Mouse (Mus musculus): ENCODE results near the gene A630076J17Rik.

A630076J17Rik gene

DNA sequence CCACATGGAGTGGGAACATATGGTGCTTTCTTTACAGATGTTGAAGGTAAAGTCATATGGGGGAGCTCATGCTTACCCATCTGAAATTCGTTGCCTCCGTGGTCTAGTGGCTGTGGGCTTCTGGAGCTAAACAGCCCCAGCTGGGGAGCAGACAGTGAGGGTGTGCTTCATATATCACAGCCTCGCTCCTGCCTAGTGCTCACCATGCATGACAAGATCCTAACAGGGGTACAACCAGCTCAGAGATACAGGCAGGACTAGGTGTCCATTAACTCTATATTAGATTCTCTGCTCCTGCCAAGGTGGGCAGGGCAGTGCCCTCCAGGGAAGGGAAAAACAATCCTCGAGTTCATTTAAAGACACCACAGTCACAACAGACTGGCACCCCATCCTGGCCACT lies 788 bp downstream of the A630076J17Rik start:
- no peak for DNase-seq

GRCm38 (mm10) chr3:107233351-107233813 lies 3.0 kb downstream of the A630076J17Rik start:
- peak; percentile 88 to 92 for DNase-seq

GRCm38 (mm10) chr3:107233945-107234344 lies 3.5 kb downstream of the A630076J17Rik start:
- DNase-seq = peak in 1 of 2 experiments; percentile 8

GRCm38 (mm10) chr3:107238051-107238450 lies 7.6 kb downstream of the A630076J17Rik start:
- no peak for DNase-seq

GRCm38 (mm10) chr3:107238471-107238980 lies 8.1 kb downstream of the A630076J17Rik start:
- DNase-seq = no peak

GRCm38 (mm10) chr3:107239607-107240006 lies 9.2 kb downstream of the A630076J17Rik start, which contains the start of gene Prok1:
Gene Prok1, minus strand, starts transcription at chr3:107239707.
- no peak for DNase-seq

DNA sequence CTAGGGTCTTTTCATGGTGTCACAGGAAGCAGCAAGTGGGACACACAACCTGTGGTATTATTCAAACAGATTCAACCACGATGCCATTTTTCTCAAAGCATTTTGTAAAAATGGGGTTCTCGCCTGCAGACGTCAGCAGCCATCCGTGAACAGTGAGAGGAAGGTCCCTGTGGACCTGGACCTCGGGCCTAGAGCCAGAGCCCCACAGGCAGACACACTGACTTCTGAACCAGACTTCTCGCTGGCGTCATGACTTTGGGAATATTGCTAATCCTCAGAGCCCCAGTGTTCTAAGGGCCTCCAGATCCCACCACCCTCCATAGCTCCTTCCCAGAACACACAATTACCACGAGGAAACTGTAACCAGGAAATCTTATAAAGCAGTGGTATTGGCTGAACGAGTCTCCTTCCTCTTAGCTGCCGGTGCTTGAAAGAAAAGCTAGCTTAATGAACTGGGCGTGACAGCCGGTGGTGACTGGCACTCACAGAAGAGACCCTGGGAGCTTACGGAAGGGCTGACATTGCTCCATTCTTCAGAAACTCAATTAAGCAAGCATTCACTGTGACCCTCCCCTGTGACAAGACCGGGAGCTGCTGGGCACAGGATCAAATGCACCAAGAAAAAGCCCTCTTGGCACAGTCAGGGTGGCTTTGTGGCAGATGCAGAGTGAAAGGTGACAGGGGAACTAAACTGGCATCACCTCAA lies 11.1 kb downstream of the A630076J17Rik start:
- DNase-seq = no peak

- DNase-seq = no peak
Observed at GRCm38 (mm10) chr3:107246876-107247275, 16.5 kb downstream of the A630076J17Rik start.

GRCm38 (mm10) chr3:107249042-107249441 lies 18.6 kb downstream of the A630076J17Rik start:
- DNase-seq = no peak

DNA sequence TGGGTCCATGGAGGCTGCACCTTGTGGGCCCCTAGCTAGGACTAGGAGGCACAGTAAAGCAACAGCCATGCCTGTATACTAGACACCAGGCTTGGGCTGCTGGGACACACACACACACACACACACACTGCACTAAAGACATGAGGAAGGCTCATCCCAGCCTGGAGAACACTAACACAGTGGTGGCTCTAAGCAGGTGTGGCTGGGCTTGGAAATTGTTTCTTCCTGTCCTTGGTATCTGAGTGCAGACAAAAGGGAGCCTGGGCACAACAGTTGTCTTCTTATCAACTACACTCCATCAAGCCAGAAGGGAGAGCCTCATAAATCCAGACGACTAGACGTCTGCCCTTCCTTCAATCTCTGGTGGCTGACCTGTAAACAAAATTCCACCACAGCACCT lies 19.9 kb downstream of the A630076J17Rik start:
- DNase-seq = no peak

DNA sequence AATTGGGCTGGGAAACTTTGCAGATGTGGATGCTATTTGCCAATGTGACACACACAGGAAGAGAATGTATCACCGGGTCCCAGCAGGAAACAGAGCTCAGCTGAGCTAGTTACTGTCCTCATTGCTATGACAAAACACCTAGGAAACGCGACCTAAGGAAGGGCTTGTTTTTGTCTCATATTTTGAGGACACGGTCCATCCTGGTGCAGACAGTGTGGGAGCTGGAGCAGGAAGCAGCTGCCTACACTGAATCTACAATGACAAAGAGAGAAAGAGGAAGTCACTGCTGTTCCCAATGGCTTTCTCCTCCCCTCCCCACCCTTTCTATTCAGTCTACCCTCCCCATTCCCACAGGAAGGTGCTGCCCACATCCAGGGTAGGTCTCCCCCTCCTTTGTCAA lies 21.6 kb downstream of the A630076J17Rik start:
- no peak for DNase-seq

DNA sequence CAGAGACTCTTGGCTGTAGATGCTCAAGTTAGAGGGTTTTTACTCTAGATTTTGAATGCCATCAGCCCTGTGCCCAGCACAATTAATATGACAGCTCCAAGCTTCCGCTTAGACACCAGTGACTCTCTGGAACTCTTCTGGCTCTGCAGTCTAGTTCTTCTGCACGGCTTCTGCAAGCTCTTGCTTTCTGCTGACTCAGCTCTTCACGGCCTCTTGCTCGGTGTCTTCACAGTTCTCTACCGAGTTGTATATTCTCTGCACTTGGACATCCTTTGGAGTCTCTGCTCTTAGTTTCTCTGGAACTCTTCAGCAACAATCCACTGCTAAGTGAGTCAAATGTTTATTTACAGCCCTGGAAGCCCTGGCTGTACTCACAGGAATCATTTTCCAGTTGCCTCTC lies 23.5 kb downstream of the A630076J17Rik start:
- DNase-seq = no peak

- no peak for DNase-seq
Observed at GRCm38 (mm10) chr3:107255992-107256391, 25.6 kb downstream of the A630076J17Rik start.

GRCm38 (mm10) chr3:107256724-107257123 lies 26.3 kb downstream of the A630076J17Rik start:
- no peak for DNase-seq

- no peak for DNase-seq
Observed at GRCm38 (mm10) chr3:107257924-107258323, 27.5 kb downstream of the A630076J17Rik start.

DNA sequence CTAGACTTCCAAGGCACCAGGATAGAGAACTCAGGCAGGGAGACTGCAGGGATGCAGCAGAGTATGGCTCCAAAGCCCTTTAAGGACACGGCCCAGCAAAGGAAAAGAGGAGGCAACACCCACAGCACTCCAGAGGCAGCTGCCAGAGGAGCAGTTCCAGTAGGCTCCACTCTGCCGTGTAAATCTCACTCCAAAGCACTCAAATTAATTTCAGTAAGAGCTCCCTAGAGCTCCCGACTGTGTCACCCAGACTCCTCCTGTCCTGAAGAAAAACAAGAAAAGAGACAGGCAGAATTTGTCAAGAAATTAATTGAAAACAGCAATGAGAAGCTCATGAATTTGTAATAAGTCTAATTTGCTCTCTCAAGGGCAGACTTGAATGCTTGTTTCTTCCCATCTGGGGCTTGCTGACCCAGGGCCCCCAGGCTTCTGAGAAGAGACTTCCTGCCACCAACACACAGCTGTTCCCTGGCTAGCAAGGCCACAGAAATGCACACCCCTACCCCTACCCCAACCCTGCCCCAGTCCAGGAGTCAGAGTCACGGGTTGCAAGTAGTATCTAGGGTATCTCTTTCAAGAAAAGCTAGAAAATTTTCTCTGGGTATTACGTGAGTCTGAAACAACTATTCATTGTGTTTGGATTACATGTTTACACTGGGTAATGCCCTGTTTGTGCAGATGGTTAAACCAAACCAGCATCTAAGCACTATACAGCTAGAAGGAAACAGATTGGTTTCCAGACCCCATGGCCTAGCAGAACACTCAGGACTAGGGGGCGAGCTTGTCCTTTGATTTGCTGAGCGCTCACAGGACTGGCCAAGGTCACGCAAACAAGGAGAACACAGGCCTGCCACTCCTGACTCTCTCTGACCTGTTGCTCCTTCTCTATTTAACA lies 30.8 kb downstream of the A630076J17Rik start:
- DNase-seq = no peak

DNA sequence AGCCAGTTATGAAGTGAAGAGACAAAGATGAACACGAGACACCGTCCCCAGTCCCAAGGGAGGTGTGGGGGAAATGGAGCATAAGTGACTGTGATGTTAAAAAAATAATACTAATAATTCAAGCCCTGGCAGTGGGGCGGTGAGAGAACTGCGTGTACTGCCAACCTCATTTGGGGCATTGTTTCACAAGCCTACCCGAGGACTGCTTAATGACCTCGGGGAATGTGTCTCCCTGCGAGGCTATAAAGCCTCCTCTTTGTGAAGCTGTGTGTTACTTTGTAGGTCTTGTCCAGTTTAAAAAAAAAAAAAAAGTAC lies 31.4 kb downstream of the A630076J17Rik start:
- DNase-seq = no peak

DNA sequence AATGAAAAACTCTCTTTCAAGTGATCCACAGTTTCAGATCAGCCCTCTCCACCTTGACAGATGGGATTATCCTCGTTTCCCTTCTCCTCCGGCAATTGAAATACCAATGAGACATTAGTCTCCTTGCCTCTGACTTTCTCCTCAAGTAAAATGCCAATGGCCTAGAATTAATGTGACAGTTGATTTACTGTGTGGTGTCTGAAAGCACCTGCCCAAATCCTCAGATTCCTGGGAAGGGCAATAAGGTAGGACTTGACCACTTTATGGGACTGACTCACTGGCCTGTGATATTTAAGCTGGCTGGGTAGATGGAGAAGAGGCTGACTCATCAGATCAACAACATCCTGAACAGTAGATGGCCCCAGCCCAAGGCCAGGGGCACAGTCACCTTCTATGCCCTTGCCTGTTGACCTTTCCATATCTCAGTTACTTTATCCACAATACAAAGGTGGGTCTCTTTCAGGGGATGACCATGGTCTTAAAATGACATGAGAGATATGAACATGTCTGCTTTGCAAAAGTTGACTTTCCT lies 36.5 kb downstream of the A630076J17Rik start:
- no peak for DNase-seq

GRCm38 (mm10) chr3:107272433-107272832 lies 42.0 kb downstream of the A630076J17Rik start:
- no peak for DNase-seq

DNA sequence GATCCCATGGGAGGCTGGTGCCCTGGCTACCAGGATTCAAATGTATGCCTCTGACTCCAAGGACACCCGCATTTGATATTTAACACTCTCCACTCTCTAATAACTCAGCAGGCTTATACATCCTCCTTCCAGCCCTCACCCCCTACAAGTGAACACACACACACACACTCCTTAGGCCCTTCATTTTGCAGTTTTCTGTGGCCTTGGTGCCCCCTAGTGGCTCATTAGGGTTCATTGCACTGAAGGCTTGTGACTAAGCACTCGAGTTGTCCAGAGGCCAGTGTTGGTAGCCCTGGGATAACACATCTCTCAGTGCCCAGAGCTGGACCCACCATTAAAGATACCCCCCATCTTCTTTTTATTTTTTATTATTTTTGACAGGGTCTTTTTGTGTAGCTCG lies 43.4 kb downstream of the A630076J17Rik start:
- peak; percentile 76 to 79 for DNase-seq

DNA sequence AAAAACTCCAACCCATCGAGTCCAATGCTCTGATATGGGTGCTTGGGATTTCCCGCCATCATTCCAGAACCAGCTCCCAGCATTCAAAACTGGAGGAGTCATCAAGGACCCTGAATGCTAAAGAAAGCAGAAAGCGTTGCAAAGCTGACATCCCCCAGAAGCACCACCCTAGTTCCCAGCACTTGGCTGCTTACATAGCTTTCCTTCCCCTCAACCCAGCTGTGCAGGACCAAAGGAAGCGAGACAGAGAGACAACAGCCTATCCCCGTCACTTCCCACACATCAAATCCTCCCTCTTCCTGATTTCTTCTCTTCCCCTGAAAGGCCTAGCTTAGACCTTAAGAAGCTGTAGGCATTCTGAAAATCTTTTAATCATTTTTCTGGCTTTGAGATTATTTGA lies 44.9 kb downstream of the A630076J17Rik start:
- no peak for DNase-seq

- no peak for DNase-seq
Observed at GRCm38 (mm10) chr3:107275996-107276395, 45.6 kb downstream of the A630076J17Rik start.

GRCm38 (mm10) chr3:107276626-107277025 lies 46.2 kb downstream of the A630076J17Rik start:
- DNase-seq = no peak

Measured in cerebellum, postnatal 14 days (tissue).